Mouse (Mus musculus): ENCODE measurements at regions not wholly inside any gene's neighbourhood (a gene's known extent, or its start where the extent isn't known, plus 50 kb on each side); places are given as distances from the start of the nearest gene placed in this dataset.

- TF ChIP-seq CTCF (IDR thresholded peaks at IDR 0.05; ENCODE audit: low read depth) (no peak), EP300 (IDR thresholded peaks at IDR 0.05; ENCODE audit: low read depth) (no peak)
Measured at GRCm38 (mm10) chr15:42333642-42334041, 2199.5 kb downstream of the 9330182O14Rik start.
